Mouse (Mus musculus): ENCODE measurements around the gene Pomt1. TPM values are rescaled to one million over a fixed set of nuclear protein-coding genes. Genes with fewer than 3 reads are reported as not detected.

Pomt1 gene
- polyA plus RNA-seq, 1 experiment: 14.7 TPM

- Histone ChIP-seq H3K4me2 (ENCODE audit: low read depth) (no peak overlapping the region), H3K79me2 (ENCODE audit: control insufficient read depth, insufficient read depth) (no peaks in the 10 kb centered on the region), H3K36me3 (ENCODE audit: control insufficient read depth, insufficient read depth) (peaks cover 46% of the 10 kb centered on the region), H3K4me3 (no peak overlapping the region), H3ac (ENCODE audit: control insufficient read depth, insufficient read length) (no peak overlapping the region), H3K27me3 (ENCODE audit: control insufficient read depth, insufficient read depth, insufficient read length) (no peaks in the 10 kb centered on the region)
- TF ChIP-seq MAX (IDR thresholded peaks at IDR 0.05; ENCODE audit: low read depth) (no peak), MYOD1 (IDR thresholded peaks at IDR 0.05; ENCODE audit: control insufficient read depth in 1 of 3, insufficient read length in 2 of 3, low read depth in 2 of 3) (no peak), REST (IDR thresholded peaks at IDR 0.05; ENCODE audit: insufficient read depth, insufficient read length) (no peak), TCF3 (IDR thresholded peaks at IDR 0.05; ENCODE audit: insufficient read length, low read depth) (no peak), MYOG (IDR thresholded peaks at IDR 0.05; ENCODE audit: control insufficient read depth in 1 of 3, insufficient read depth in 1 of 3, insufficient read length in 2 of 3, low read depth in 2 of 3) (no peak)
Observed at GRCm38 (mm10) chr2:32213000-32213399, 23.4 kb upstream of the Pomt1 start.

GRCm38 (mm10) chr2:32215576-32215975 is 20.8 kb upstream of the Pomt1 start:
- H3ac ChIP-seq (ENCODE audit: control insufficient read depth, insufficient read length): no peak overlapping the region
- H3K4me2 ChIP-seq (ENCODE audit: low read depth): no peak overlapping the region
- peaks cover 36% of the 10 kb centered on the region for H3K36me3 ChIP-seq (ENCODE audit: control insufficient read depth, insufficient read depth)
- no peaks in the 10 kb centered on the region for H3K79me2 ChIP-seq (ENCODE audit: control insufficient read depth, insufficient read depth)
- TF ChIP-seq TCF3 (IDR thresholded peaks at IDR 0.05; ENCODE audit: insufficient read length, low read depth) (no peak), SRF (IDR thresholded peaks at IDR 0.05; ENCODE audit: control insufficient read depth, insufficient read length, low read depth) (no peak), E2F4 (IDR thresholded peaks at IDR 0.05; ENCODE audit: insufficient read depth) (no peak), REST (IDR thresholded peaks at IDR 0.05; ENCODE audit: insufficient read depth, insufficient read length) (no peak), CEBPB (IDR thresholded peaks at IDR 0.05; ENCODE audit: insufficient read depth, poor library complexity, severe bottlenecking) (no peak), MAX (IDR thresholded peaks at IDR 0.05; ENCODE audit: low read depth) (no peak), POLR2A (IDR thresholded peaks at IDR 0.05; ENCODE audit: insufficient read length, low read depth) (no peak), USF1 (IDR thresholded peaks at IDR 0.05; ENCODE audit: low read depth) (no peak), POLR2AphosphoS2 (IDR thresholded peaks at IDR 0.05; ENCODE audit: insufficient read length, low read depth) (no peak), TCF12 (IDR thresholded peaks at IDR 0.05; ENCODE audit: insufficient read depth, poor library complexity, severe bottlenecking) (no peak), MYOD1 (IDR thresholded peaks at IDR 0.05; ENCODE audit: control insufficient read depth in 1 of 3, insufficient read length in 2 of 3, low read depth in 2 of 3) (no peak), MYOG (IDR thresholded peaks at IDR 0.05; ENCODE audit: control insufficient read depth in 1 of 3, insufficient read depth in 1 of 3, insufficient read length in 2 of 3, low read depth in 2 of 3) (no peak)
- no peaks in the 10 kb centered on the region for H3K27me3 ChIP-seq (ENCODE audit: control insufficient read depth, insufficient read depth, insufficient read length)
- no peak overlapping the region for H3K4me3 ChIP-seq

- H3K4me2 ChIP-seq (ENCODE audit: low read depth): no peak overlapping the region
- peaks cover 34% of the 10 kb centered on the region for H3K36me3 ChIP-seq (ENCODE audit: control insufficient read depth, insufficient read depth)
- no peak overlapping the region for H3ac ChIP-seq (ENCODE audit: control insufficient read depth, insufficient read length)
- no peaks in the 10 kb centered on the region for H3K79me2 ChIP-seq (ENCODE audit: control insufficient read depth, insufficient read depth)
- H3K27me3 ChIP-seq (ENCODE audit: control insufficient read depth, insufficient read depth, insufficient read length): no peaks in the 10 kb centered on the region
- TF ChIP-seq E2F4 (IDR thresholded peaks at IDR 0.05; ENCODE audit: insufficient read depth) (no peak), SRF (IDR thresholded peaks at IDR 0.05; ENCODE audit: control insufficient read depth, insufficient read length, low read depth) (no peak), TCF12 (IDR thresholded peaks at IDR 0.05; ENCODE audit: insufficient read depth, poor library complexity, severe bottlenecking) (no peak), TCF3 (IDR thresholded peaks at IDR 0.05; ENCODE audit: insufficient read length, low read depth) (no peak), MYOG (IDR thresholded peaks at IDR 0.05; ENCODE audit: control insufficient read depth in 1 of 3, insufficient read depth in 1 of 3, insufficient read length in 2 of 3, low read depth in 2 of 3) (no peak), USF1 (IDR thresholded peaks at IDR 0.05; ENCODE audit: low read depth) (no peak), MYOD1 (IDR thresholded peaks at IDR 0.05; ENCODE audit: control insufficient read depth in 1 of 3, insufficient read length in 2 of 3, low read depth in 2 of 3) (no peak), POLR2A (IDR thresholded peaks at IDR 0.05; ENCODE audit: insufficient read length, low read depth) (no peak), CEBPB (IDR thresholded peaks at IDR 0.05; ENCODE audit: insufficient read depth, poor library complexity, severe bottlenecking) (no peak), REST (IDR thresholded peaks at IDR 0.05; ENCODE audit: insufficient read depth, insufficient read length) (no peak), POLR2AphosphoS2 (IDR thresholded peaks at IDR 0.05; ENCODE audit: insufficient read length, low read depth) (no peak), MAX (IDR thresholded peaks at IDR 0.05; ENCODE audit: low read depth) (no peak)
- H3K4me3 ChIP-seq: no peak overlapping the region
Observed at GRCm38 (mm10) chr2:32216506-32216905, 19.9 kb upstream of the Pomt1 start.

GRCm38 (mm10) chr2:32217656-32218055 is 18.7 kb upstream of the Pomt1 start:
- Histone ChIP-seq H3K36me3 (ENCODE audit: control insufficient read depth, insufficient read depth) (peaks cover 38% of the 10 kb centered on the region), H3ac (ENCODE audit: control insufficient read depth, insufficient read length) (no peak overlapping the region), H3K4me3 (no peak overlapping the region), H3K27me3 (ENCODE audit: control insufficient read depth, insufficient read depth, insufficient read length) (no peaks in the 10 kb centered on the region), H3K79me2 (ENCODE audit: control insufficient read depth, insufficient read depth) (no peaks in the 10 kb centered on the region), H3K4me2 (ENCODE audit: low read depth) (no peak overlapping the region)
- TF ChIP-seq MYOG (IDR thresholded peaks at IDR 0.05; ENCODE audit: control insufficient read depth in 1 of 3, insufficient read depth in 1 of 3, insufficient read length in 2 of 3, low read depth in 2 of 3) (no peak), CEBPB (IDR thresholded peaks at IDR 0.05; ENCODE audit: insufficient read depth, poor library complexity, severe bottlenecking) (no peak), SRF (IDR thresholded peaks at IDR 0.05; ENCODE audit: control insufficient read depth, insufficient read length, low read depth) (no peak), REST (IDR thresholded peaks at IDR 0.05; ENCODE audit: insufficient read depth, insufficient read length) (no peak), MAX (IDR thresholded peaks at IDR 0.05; ENCODE audit: low read depth) (no peak), E2F4 (IDR thresholded peaks at IDR 0.05; ENCODE audit: insufficient read depth) (no peak), USF1 (IDR thresholded peaks at IDR 0.05; ENCODE audit: low read depth) (no peak), POLR2A (IDR thresholded peaks at IDR 0.05; ENCODE audit: insufficient read length, low read depth) (no peak)

- TF ChIP-seq USF1 (IDR thresholded peaks at IDR 0.05; ENCODE audit: low read depth) (no peak), MYOG (IDR thresholded peaks at IDR 0.05; ENCODE audit: control insufficient read depth in 1 of 3, insufficient read depth in 1 of 3, insufficient read length in 2 of 3, low read depth in 2 of 3) (no peak), MAX (IDR thresholded peaks at IDR 0.05; ENCODE audit: low read depth) (no peak), E2F4 (IDR thresholded peaks at IDR 0.05; ENCODE audit: insufficient read depth) (no peak), REST (IDR thresholded peaks at IDR 0.05; ENCODE audit: insufficient read depth, insufficient read length) (no peak), POLR2AphosphoS2 (IDR thresholded peaks at IDR 0.05; ENCODE audit: insufficient read length, low read depth) (no peak), TCF3 (IDR thresholded peaks at IDR 0.05; ENCODE audit: insufficient read length, low read depth) (no peak), CEBPB (IDR thresholded peaks at IDR 0.05; ENCODE audit: insufficient read depth, poor library complexity, severe bottlenecking) (no peak), SRF (IDR thresholded peaks at IDR 0.05; ENCODE audit: control insufficient read depth, insufficient read length, low read depth) (no peak), TCF12 (IDR thresholded peaks at IDR 0.05; ENCODE audit: insufficient read depth, poor library complexity, severe bottlenecking) (no peak), MYOD1 (IDR thresholded peaks at IDR 0.05; ENCODE audit: control insufficient read depth in 1 of 3, insufficient read length in 2 of 3, low read depth in 2 of 3) (no peak), POLR2A (IDR thresholded peaks at IDR 0.05; ENCODE audit: insufficient read length, low read depth) (no peak)
- no peaks in the 10 kb centered on the region for H3K27me3 ChIP-seq (ENCODE audit: control insufficient read depth, insufficient read depth, insufficient read length)
- H3K79me2 ChIP-seq (ENCODE audit: control insufficient read depth, insufficient read depth): no peaks in the 10 kb centered on the region
- H3K36me3 ChIP-seq (ENCODE audit: control insufficient read depth, insufficient read depth): peaks cover 41% of the 10 kb centered on the region
- no peak overlapping the region for H3K4me3 ChIP-seq
- no peak overlapping the region for H3ac ChIP-seq (ENCODE audit: control insufficient read depth, insufficient read length)
- no peak overlapping the region for H3K4me2 ChIP-seq (ENCODE audit: low read depth)
Observed at GRCm38 (mm10) chr2:32218113-32218512, 18.3 kb upstream of the Pomt1 start.

Data from myocyte (in vitro differentiated cells).